Mouse (Mus musculus) midbrain, embryonic 11.5 days (tissue): ENCODE measurements around the gene Psmd5. TPM values are rescaled to one million over a fixed set of nuclear protein-coding genes. Genes with fewer than 3 reads are reported as not detected.
"Not testable (repeated sequence)": the region's sequence is repeated elsewhere in the genome, so short reads cannot be mapped to it uniquely, and the experiment has no call there.

Experiments
- ATAC-seq: fragments of 200-750 bp; cut with Nextera tagmentation; 2 replicates; pipeline ENCODE4 v1.8.0; 2017; ENCODE audit warnings: moderate TSS enrichment, moderate library complexity; ENCODE audit not compliant: low FRiP score
- DNase-seq: peaks from one replicate; pipeline ENCODE4 v3.0.0; 2015; ENCODE audit warnings: low spot score; ENCODE audit errors: missing footprints
- H3K27ac ChIP-seq: fragments of 300-500 bp; sonication (generic); 2 replicates; pipeline ENCODE4 v1.5.1; 2014; ENCODE audit warnings: low read depth, low read length
- H3K27me3 ChIP-seq: fragments of 300-500 bp; sonication (generic); 2 replicates; pipeline ENCODE4 v1.6.1; 2014; ENCODE audit warnings: mild to moderate bottlenecking, low read length, moderate library complexity, mixed read lengths; ENCODE audit not compliant: control insufficient read depth, insufficient read depth
- H3K36me3 ChIP-seq: fragments of 300-500 bp; sonication (generic); 2 replicates; pipeline ENCODE4 v1.6.1; 2014; ENCODE audit warnings: mild to moderate bottlenecking, low read length, moderate library complexity, mixed read lengths; ENCODE audit not compliant: control insufficient read depth, insufficient read depth
- H3K4me1 ChIP-seq: fragments of 300-500 bp; sonication (generic); 2 replicates; pipeline ENCODE4 v1.6.1; 2014; ENCODE audit warnings: low read length; ENCODE audit not compliant: control insufficient read depth, insufficient read depth
- H3K4me2 ChIP-seq: fragments of 300-500 bp; sonication (generic); 2 replicates; pipeline ENCODE4 v1.6.1; 2014; ENCODE audit warnings: mild to moderate bottlenecking, moderate library complexity
- H3K4me3 ChIP-seq: fragments of 300-500 bp; sonication (generic); 2 replicates; pipeline ENCODE4 v1.5.1; 2014; ENCODE audit warnings: low read depth, low read length
- H3K9ac ChIP-seq: fragments of 300-500 bp; sonication (generic); 2 replicates; pipeline ENCODE4 v1.6.1; 2014; ENCODE audit warnings: low read length
- H3K9me3 ChIP-seq: fragments of 300-500 bp; sonication (generic); 2 replicates; pipeline ENCODE4 v1.6.1; 2016; ENCODE audit warnings: low read length; ENCODE audit not compliant: control insufficient read depth
- WGBS: fragments of 180-500 bp; shearing (Covaris S2); extraction: QIAGEN DNeasy Blood & Tissue Kit; methylation state at CpG from one replicate; pipeline ENCODE4 v1.1.7; 2014; 5-methylcytosine and 5-hydroxymethylcytosine counted together
- polyA plus RNA-seq: library from polyadenylated mRNA; unstranded; fragments of >200 nt; fragmentation: Nextera tagmentation; extraction: Ambion mirVana; gene quantifications from 2 replicates; pipeline ENCODE4 v1.2.1, GENCODE M21; 2014

Psmd5 gene
- polyA plus RNA-seq, 1 experiment from 2014 or later, result 122 TPM

GRCm38 (mm10) chr2:34818492-34818891, 56.3 kb downstream of the Psmd5 start:
- H3K9me3 ChIP-seq, result no peaks in the 10 kb centered on the region
- DNase-seq, result no peak
- H3K9ac ChIP-seq, result no peak overlapping the region
- no peak for ATAC-seq
- WGBS, result 90% methylated on average over 2 of the region's 2 CpGs
- no peaks in the 10 kb centered on the region for H3K4me1 ChIP-seq
- no peak overlapping the region for H3K4me2 ChIP-seq
- peaks cover 11% of the 10 kb centered on the region; the same call in 1 of the 2 replicates for H3K36me3 ChIP-seq
- no peaks in the 10 kb centered on the region for H3K27me3 ChIP-seq
- H3K4me3 ChIP-seq, result no peak overlapping the region
- H3K27ac ChIP-seq, result no peak overlapping the region

- peaks cover 14% of the 10 kb centered on the region; the same call in 1 of the 2 replicates for H3K36me3 ChIP-seq
- H3K27ac ChIP-seq, H3K9me3 ChIP-seq, H3K4me1 ChIP-seq, H3K4me3 ChIP-seq, H3K9ac ChIP-seq, H3K27me3 ChIP-seq, DNase-seq, H3K4me2 ChIP-seq, ATAC-seq: not testable (repeated sequence)
- 94% methylated on average over 2 of the region's 2 CpGs for WGBS
Measured at GRCm38 (mm10) chr2:34815893-34816292, 58.9 kb downstream of the Psmd5 start.

- no peak overlapping the region for H3K27ac ChIP-seq
- no peak overlapping the region for H3K4me2 ChIP-seq
- no peaks in the 10 kb centered on the region for H3K9me3 ChIP-seq
- H3K9ac ChIP-seq, result no peak overlapping the region
- peaks cover 15% of the 10 kb centered on the region; the same call in 1 of the 2 replicates for H3K36me3 ChIP-seq
- ATAC-seq (no peak), DNase-seq (no peak)
- H3K4me3 ChIP-seq, result no peak overlapping the region
- WGBS, result 90% methylated on average over 7 of the region's 7 CpGs
- H3K4me1 ChIP-seq, result no peaks in the 10 kb centered on the region
- no peaks in the 10 kb centered on the region for H3K27me3 ChIP-seq
Measured at GRCm38 (mm10) chr2:34812706-34813105, 62.1 kb downstream of the Psmd5 start.

- WGBS, result 97% methylated on average over 3 of the region's 3 CpGs
- H3K9me3 ChIP-seq, result no peaks in the 10 kb centered on the region
Measured at GRCm38 (mm10) chr2:34810775-34811174, 64.0 kb downstream of the Psmd5 start.

GRCm38 (mm10) chr2:34809568-34809967, 65.2 kb downstream of the Psmd5 start:
- ATAC-seq (no peak), DNase-seq (no peak)
- H3K27me3 ChIP-seq, result no peaks in the 10 kb centered on the region
- no peak overlapping the region for H3K4me2 ChIP-seq
- 92% methylated on average over 1 of the region's 1 CpGs for WGBS
- H3K36me3 ChIP-seq, result peaks cover 11% of the 10 kb centered on the region; the same call in 1 of the 2 replicates
- no peaks in the 10 kb centered on the region for H3K9me3 ChIP-seq
- no peak overlapping the region for H3K4me3 ChIP-seq
- H3K27ac ChIP-seq, result no peak overlapping the region
- no peak overlapping the region for H3K9ac ChIP-seq
- H3K4me1 ChIP-seq, result no peaks in the 10 kb centered on the region

More at GRCm38 (mm10) chr2:34810775-34811174, 64.0 kb downstream of the Psmd5 start:
- no peak overlapping the region for H3K4me3 ChIP-seq
- no peak for DNase-seq
- H3K9ac ChIP-seq, result no peak overlapping the region
- H3K27ac ChIP-seq, result no peak overlapping the region
- H3K4me2 ChIP-seq, result no peak overlapping the region
- H3K27me3 ChIP-seq, result no peaks in the 10 kb centered on the region
- ATAC-seq, result no peak
- no peaks in the 10 kb centered on the region for H3K4me1 ChIP-seq
- peaks cover 15% of the 10 kb centered on the region; the same call in 1 of the 2 replicates for H3K36me3 ChIP-seq

GRCm38 (mm10) chr2:34808057-34808456, 66.7 kb downstream of the Psmd5 start:
- H3K4me2 ChIP-seq, result no peak overlapping the region
- no peak overlapping the region for H3K27ac ChIP-seq
- no peaks in the 10 kb centered on the region for H3K9me3 ChIP-seq
- no peak for ATAC-seq
- no peaks in the 10 kb centered on the region for H3K27me3 ChIP-seq
- peaks cover 6% of the 10 kb centered on the region; the same call in 1 of the 2 replicates for H3K36me3 ChIP-seq
- 93% methylated on average over 2 of the region's 2 CpGs for WGBS
- no peak for DNase-seq
- H3K4me1 ChIP-seq, result peaks cover 7% of the 10 kb centered on the region
- no peak overlapping the region for H3K9ac ChIP-seq
- H3K4me3 ChIP-seq, result no peak overlapping the region

GRCm38 (mm10) chr2:34805364-34805950, 69.3 kb downstream of the Psmd5 start:
- Histone ChIP-seq H3K4me2 (no peak overlapping the region), H3K36me3 (peaks cover 3% of the 10 kb centered on the region; the same call in 1 of the 2 replicates)
- ATAC-seq, result no peak

GRCm38 (mm10) chr2:34804815-34805214, 70.0 kb downstream of the Psmd5 start:
- WGBS, result 98% methylated on average over 1 of the region's 1 CpGs
- Histone ChIP-seq H3K4me1 (peaks cover 7% of the 10 kb centered on the region), H3K9me3 (no peaks in the 10 kb centered on the region), H3K9ac (no peak overlapping the region), H3K4me2 (no peak overlapping the region), H3K27ac (no peak overlapping the region), H3K27me3 (no peaks in the 10 kb centered on the region), H3K4me3 (no peak overlapping the region), H3K36me3 (peaks cover 3% of the 10 kb centered on the region; the same call in 1 of the 2 replicates)
- ATAC-seq, result no peak
- no peak for DNase-seq

More at GRCm38 (mm10) chr2:34805364-34805950, 69.3 kb downstream of the Psmd5 start:
- DNase-seq, result no peak
- 95% methylated on average over 10 of the region's 10 CpGs for WGBS
- Histone ChIP-seq H3K27ac (no peak overlapping the region), H3K9me3 (no peaks in the 10 kb centered on the region), H3K9ac (no peak overlapping the region), H3K4me1 (peaks cover 7% of the 10 kb centered on the region), H3K27me3 (no peaks in the 10 kb centered on the region), H3K4me3 (no peak overlapping the region)

GRCm38 (mm10) chr2:34804172-34804571, 70.6 kb downstream of the Psmd5 start:
- Histone ChIP-seq H3K4me1 (peaks cover 8% of the 10 kb centered on the region), H3K27ac (no peak overlapping the region), H3K9me3 (no peaks in the 10 kb centered on the region), H3K4me2 (no peak overlapping the region), H3K9ac (no peak overlapping the region), H3K4me3 (no peak overlapping the region), H3K27me3 (no peaks in the 10 kb centered on the region), H3K36me3 (peaks cover 2% of the 10 kb centered on the region; the same call in 1 of the 2 replicates)
- DNase-seq (no peak), ATAC-seq (no peak)
- WGBS, result 99% methylated on average over 2 of the region's 2 CpGs
